ENCODE assay signal across 31 mouse cellular contexts in the genomic region with DNA sequence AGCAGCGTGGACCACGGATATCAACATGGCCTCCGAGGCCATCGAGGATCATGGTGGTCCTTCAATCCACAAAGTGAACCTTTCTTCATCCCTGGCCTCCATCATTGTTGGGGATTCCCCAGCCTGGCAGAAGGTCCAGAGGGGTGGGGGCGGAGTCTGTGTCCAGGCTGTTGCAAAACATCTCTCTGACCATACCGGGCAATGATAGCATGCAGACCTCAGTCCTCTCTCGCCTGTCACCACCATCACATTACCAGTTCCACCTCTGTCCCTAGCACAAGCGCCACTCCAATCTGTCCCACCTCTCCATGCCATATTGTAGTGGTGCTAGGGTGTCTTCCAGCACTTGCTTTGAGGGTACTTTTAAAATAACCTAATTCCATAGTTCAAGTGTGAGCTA. TPM values are rescaled to one million over a fixed set of nuclear protein-coding genes. Genes with fewer than 3 reads are reported as not detected.
DNase-seq lines count a peak whose midpoint lies in the region; ATAC-seq and TF ChIP-seq lines count a peak whose summit lies in the region.
"Had no signal": no experiment of that assay in that cellular context is flagged by ENCODE, and none has a peak within 500 bp of the region (broad histone marks: within the 10 kb centered on the region; RNA-seq: fewer than 3 reads in every experiment).

No protein-coding gene starts in this region.

- peaks cover 11% of the 10 kb centered on the region for H3K4me1 ChIP-seq in heart, embryonic 11.5 days (ENCODE audit: control insufficient read depth, insufficient read depth, low read length)
- peaks cover 8% of the 10 kb centered on the region; the same call in 1 of the 2 replicates for H3K4me1 ChIP-seq in heart, postnatal 0 days (ENCODE audit: control insufficient read depth, insufficient read depth)
- peaks cover 29% of the 10 kb centered on the region for H3K4me1 ChIP-seq in liver, embryonic 15.5 days (replicated peaks)
- H3K4me1 ChIP-seq: forebrain, embryonic 13.5 days; hindbrain, embryonic 15.5 days; limb, embryonic 12.5 days; neural tube, embryonic 15.5 days had no signal

- intact Hi-C loops in heart, postnatal 10 days (cut with DNase I), result no loop called here
- intact Hi-C loops in heart, postnatal 25 days (cut with DNase I), result no loop called here

- H3K4me2 ChIP-seq in heart, embryonic 11.5 days, result no peak overlapping the region
- H3K4me2 ChIP-seq in heart, postnatal 0 days (ENCODE audit: low read depth, low read length), result no peak overlapping the region
- no peak overlapping the region for H3K4me2 ChIP-seq in liver, embryonic 15.5 days
- H3K4me2 ChIP-seq: forebrain, embryonic 13.5 days; hindbrain, embryonic 15.5 days; limb, embryonic 12.5 days; neural tube, embryonic 15.5 days had no signal

- no peak for DNase-seq in heart, postnatal 10 days
- no peak for DNase-seq in heart, postnatal 0 days (ENCODE audit: low spot score)
- DNase-seq in heart, postnatal 25 days (ENCODE audit: low spot score), result no peak
- peak; percentile 18 for DNase-seq in 416B (ENCODE audit: low read depth)
- no peak for DNase-seq in gastrocnemius, postnatal 4 days (ENCODE audit: low spot score in 2 of 2)
- DNase-seq: adrenal gland, postnatal 14 days; cerebellum, adult 11 months; cerebellum, adult 9-10 months; cerebellum, postnatal 36 days; embryo, embryonic 11 days; gastrocnemius, postnatal 14 days; heart, adult 2 months; kidney, adult 2 months; kidney, postnatal 36 days; lung, adult 18-20 months; lung, postnatal 4 days; midbrain, embryonic 14.5 days; retina, postnatal 1 day; right cerebral cortex, postnatal 14 days; thymus, postnatal 4 days had no signal

- no peak for TF ChIP-seq CTCF in heart, postnatal 0 days (IDR thresholded peaks at IDR 0.05; ENCODE audit: low read depth)

- H3K27me3 ChIP-seq in heart, embryonic 11.5 days (ENCODE audit: control insufficient read depth, insufficient read depth, low read length), result no peaks in the 10 kb centered on the region
- H3K27me3 ChIP-seq in heart, postnatal 0 days (ENCODE audit: control insufficient read depth, insufficient read depth, low read length), result no peaks in the 10 kb centered on the region
- no peaks in the 10 kb centered on the region for H3K27me3 ChIP-seq in liver, embryonic 15.5 days
- H3K27me3 ChIP-seq: forebrain, embryonic 13.5 days; hindbrain, embryonic 15.5 days; limb, embryonic 12.5 days; neural tube, embryonic 15.5 days had no signal

- H3K9me3 ChIP-seq in heart, embryonic 11.5 days (replicated peaks; ENCODE audit: control insufficient read depth, low read length), result no peaks in the 10 kb centered on the region
- no peaks in the 10 kb centered on the region for H3K9me3 ChIP-seq in heart, postnatal 0 days (replicated peaks; ENCODE audit: control insufficient read depth, low read length)
- no peaks in the 10 kb centered on the region for H3K9me3 ChIP-seq in liver, embryonic 15.5 days (replicated peaks)
- H3K9me3 ChIP-seq: forebrain, embryonic 13.5 days; hindbrain, embryonic 15.5 days; limb, embryonic 12.5 days had no signal

- H3K9ac ChIP-seq in heart, embryonic 11.5 days (ENCODE audit: low read depth, low read length), result no peak overlapping the region
- no peak overlapping the region for H3K9ac ChIP-seq in heart, postnatal 0 days (replicated peaks; ENCODE audit: low read depth, low read length)
- no peak overlapping the region for H3K9ac ChIP-seq in liver, embryonic 15.5 days
- H3K9ac ChIP-seq: forebrain, embryonic 13.5 days; hindbrain, embryonic 15.5 days; limb, embryonic 12.5 days; neural tube, embryonic 15.5 days had no signal

- H3K27ac ChIP-seq in heart, embryonic 11.5 days (ENCODE audit: low read depth, low read length), result no peak overlapping the region
- no peak overlapping the region for H3K27ac ChIP-seq in heart, postnatal 0 days (ENCODE audit: low read depth)
- no peak overlapping the region for H3K27ac ChIP-seq in liver, embryonic 15.5 days (replicated peaks)
- H3K27ac ChIP-seq: forebrain, embryonic 13.5 days; heart, adult 2 months; hindbrain, embryonic 15.5 days; layer of hippocampus, adult 2 months; left cerebral cortex, adult 2 months; limb, embryonic 12.5 days; neural tube, embryonic 15.5 days had no signal

- peaks cover 7% of the 10 kb centered on the region for H3K36me3 ChIP-seq in heart, embryonic 11.5 days (ENCODE audit: control insufficient read depth, insufficient read depth, low read length)
- H3K36me3 ChIP-seq in heart, postnatal 0 days (replicated peaks; ENCODE audit: control insufficient read depth, insufficient read depth, low read length), result 0 out of 2 replicates have a peak, but pooled peaks cover 9% of the 10 kb centered on the region
- H3K36me3 ChIP-seq in liver, embryonic 15.5 days (replicated peaks), result peaks cover 12% of the 10 kb centered on the region; the same call in 1 of the 2 replicates
- H3K36me3 ChIP-seq: hindbrain, embryonic 15.5 days; neural tube, embryonic 15.5 days had no signal

- H3K4me3 ChIP-seq in heart, embryonic 11.5 days (ENCODE audit: low read depth, low read length), result no peak overlapping the region
- H3K4me3 ChIP-seq in heart, postnatal 0 days (ENCODE audit: low read depth, low read length), result no peak overlapping the region
- no peak overlapping the region for H3K4me3 ChIP-seq in liver, embryonic 15.5 days (replicated peaks)
- H3K4me3 ChIP-seq: erythroblast, embryonic 14.5 days; forebrain, embryonic 13.5 days; heart, adult 2 months; hindbrain, embryonic 15.5 days; layer of hippocampus, adult 2 months; left cerebral cortex, adult 2 months; limb, embryonic 12.5 days; neural tube, embryonic 15.5 days had no signal

- TF ChIP-seq EP300 in heart, postnatal 0 days (IDR thresholded peaks at IDR 0.05; ENCODE audit: low read depth), result no peak

- peak; percentile 55; the same call in 1 of the 2 replicates for ATAC-seq in heart, embryonic 11.5 days (replicated peaks; ENCODE audit: insufficient number of reproducible peaks, low FRiP score, low TSS enrichment)
- peak; percentile 36 for ATAC-seq in heart, postnatal 0 days (ENCODE audit: insufficient read depth, low read depth)
- peak; percentile 43; the same call in 1 of the 2 replicates for ATAC-seq in liver, embryonic 15.5 days (ENCODE audit: insufficient read depth)
- ATAC-seq: CD4-positive, CD25-positive, alpha-beta regulatory T cell, adult 4 months; forebrain, embryonic 13.5 days; lung, postnatal 0 days had no signal

- 83% methylated on average over 8 of the region's 8 CpGs for WGBS in heart, embryonic 11.5 days (ENCODE audit: insufficient replicate concordance)
- 74% methylated on average over 8 of the region's 8 CpGs for WGBS in heart, postnatal 0 days
- 83% methylated on average over 8 of the region's 8 CpGs for WGBS in liver, embryonic 15.5 days (ENCODE audit: insufficient replicate concordance)

RNA-seq across cellular contexts. Expression of gene E2f3, which starts 18.9 kb away (rescaled TPM):
- 9.9 and 10.4 TPM in 2 replicates for polyA plus RNA-seq in heart, embryonic 11.5 days (2014; fragmentation: Nextera tagmentation; extraction: Ambion mirVana)
- 10 to 100 TPM; 12.0 to 13.4 TPM for total RNA-seq in heart, postnatal 10 days (2021)
- total RNA-seq in heart, postnatal 0 days (2014; rRNA removed; ENCODE audit: low replicate concordance), result 6.8 and 11.3 TPM in 2 replicates
- polyA plus RNA-seq in heart, postnatal 0 days (2015; fragmentation: Nextera tagmentation; extraction: Ambion mirVana), result 3.2 and 3.8 TPM in 2 replicates
- total RNA-seq in heart, postnatal 25 days (2021), result 1 to 10 TPM; 5.3 to 5.6 TPM
- 3.9 and 4.0 TPM in 2 replicates for polyA plus RNA-seq in liver, embryonic 15.5 days (2015; fragmentation: Nextera tagmentation; extraction: Ambion mirVana)
- total RNA-seq in gastrocnemius, postnatal 4 days (2021), result 10 to 100 TPM; 14.6 to 14.9 TPM
